Mouse (Mus musculus) A20 (cell line): ENCODE measurements around the gene Gm28870.
"Not testable (repeated sequence)": the region's sequence is repeated elsewhere in the genome, so short reads cannot be mapped to it uniquely, and the experiment has no call there.

ENCODE experiments used
- DNase-seq: peaks from one replicate; pipeline ENCODE4 v3.0.0-alpha.2; 2011; ENCODE audit warnings: low read depth, low spot score

Gm28870 gene

GRCm38 (mm10) chrY:50096976-50097375 is at the start of gene Gm28870:
Gm28870 (plus strand) TSS chrY:50097276.
- DNase-seq: not testable (repeated sequence)
